Mouse (Mus musculus) embryonic facial prominence, embryonic 14.5 days (tissue): ENCODE results near the gene Zfp82. TPM values are rescaled to one million over a fixed set of nuclear protein-coding genes. Genes with fewer than 3 reads are reported as not detected.

Source experiments
- ATAC-seq: fragments of 200-750 bp; cut with Nextera tagmentation; 2 replicates; pipeline ENCODE4 v1.8.0; 2017; ENCODE audit warnings: low read depth, moderate number of reproducible peaks, moderate TSS enrichment
- DNase-seq: peaks from one replicate; pipeline ENCODE4 v3.0.0-alpha.2; 2015; ENCODE audit warnings: low spot score
- H3K27ac ChIP-seq: fragments of 300-500 bp; sonication (generic); replicated peaks from 2 replicates; pipeline ENCODE4 v1.5.1; 2014; ENCODE audit warnings: low read depth, mild to moderate bottlenecking, low read length, moderate library complexity
- H3K27me3 ChIP-seq: fragments of 300-500 bp; sonication (generic); replicated peaks from 2 replicates; pipeline ENCODE4 v1.6.1; 2014; ENCODE audit warnings: low read length; ENCODE audit not compliant: control insufficient read depth, insufficient read depth
- H3K36me3 ChIP-seq: fragments of 300-500 bp; sonication (generic); 2 replicates; pipeline ENCODE4 v1.6.1; 2014; ENCODE audit warnings: low read length, mixed read lengths; ENCODE audit not compliant: control insufficient read depth, insufficient read depth
- H3K4me1 ChIP-seq: fragments of 300-500 bp; sonication (generic); 2 replicates; pipeline ENCODE4 v1.6.1; 2014; ENCODE audit warnings: antibody characterized with exemption, low read length; ENCODE audit not compliant: control insufficient read depth, insufficient read depth
- H3K4me2 ChIP-seq: fragments of 300-500 bp; sonication (generic); 2 replicates; pipeline ENCODE4 v1.6.1; 2014; ENCODE audit warnings: low read depth, mild to moderate bottlenecking, low read length, moderate library complexity, mixed read lengths
- H3K4me3 ChIP-seq: fragments of 300-500 bp; sonication (generic); 2 replicates; pipeline ENCODE4 v1.5.1; 2014; ENCODE audit warnings: low read depth, mild to moderate bottlenecking, low read length
- H3K9ac ChIP-seq: fragments of 300-500 bp; sonication (generic); 2 replicates; pipeline ENCODE4 v1.6.1; 2014; ENCODE audit warnings: low read depth, mild to moderate bottlenecking, low read length, moderate library complexity, mixed read lengths
- H3K9me3 ChIP-seq: fragments of 300-500 bp; sonication (generic); 2 replicates; pipeline ENCODE4 v1.6.1; 2016; ENCODE audit warnings: low read length; ENCODE audit not compliant: control insufficient read depth
- WGBS: fragments of 180-500 bp; shearing (Covaris S2); extraction: QIAGEN DNeasy Blood & Tissue Kit; methylation state at CpG from one replicate; pipeline ENCODE4 v1.1.7; 2014; 5-methylcytosine and 5-hydroxymethylcytosine counted together
- microRNA-seq: library from miRNA; unstranded; fragments of <30 nt; microRNA quantifications from one replicate; pipeline ENCODE4, GENCODE M21; 2016; ENCODE audit warnings: borderline number of aligned reads
- polyA plus RNA-seq: library from polyadenylated mRNA; unstranded; fragments of >200 nt; fragmentation: Nextera tagmentation; extraction: Ambion mirVana; gene quantifications from 2 replicates; pipeline ENCODE4 v1.2.1, GENCODE M21; 2014

Gene Zfp82
- polyA plus RNA-seq, 1 experiment from 2014 or later, result 7.0 TPM

DNA sequence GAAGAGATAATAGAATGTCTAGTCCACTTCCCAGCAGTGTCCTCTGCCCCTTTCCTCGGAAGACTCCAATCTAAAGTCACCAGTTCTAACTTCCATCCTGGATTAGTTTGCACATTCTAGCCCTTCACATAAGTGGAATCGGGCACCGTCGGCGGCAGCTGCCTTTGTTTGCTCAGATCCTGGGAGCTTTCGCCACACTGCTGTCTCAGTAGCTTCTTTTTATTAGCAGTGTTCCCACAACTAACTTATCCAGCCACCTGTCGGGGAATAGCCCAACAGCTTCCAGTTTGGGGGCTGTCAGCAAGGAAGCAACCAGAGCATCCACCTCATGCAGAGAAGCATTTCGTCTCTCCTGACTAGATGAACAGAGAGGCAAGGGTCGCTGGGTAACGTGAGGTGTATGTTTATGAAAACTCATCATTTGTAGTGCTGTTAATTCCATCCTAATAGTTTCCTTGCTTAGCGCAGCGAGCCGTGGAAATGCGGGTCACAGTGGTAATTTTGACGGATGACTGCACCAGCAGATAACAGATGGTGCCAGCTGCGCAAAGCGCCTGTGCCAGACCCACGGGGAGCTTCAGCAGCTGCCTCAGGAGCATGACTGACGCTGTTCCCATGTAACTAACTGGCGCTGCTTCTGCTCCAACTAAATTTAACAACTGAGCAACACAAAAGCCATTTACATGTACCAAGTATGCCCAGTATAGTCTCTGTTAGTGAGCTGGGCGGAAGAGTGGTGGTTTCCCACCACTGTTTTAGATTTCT, 63.2 kb downstream of the Zfp82 start:
- peak overlapping the region; percentile 77 for H3K27ac ChIP-seq
- peak; percentile 76 for ATAC-seq
- WGBS, result 60% methylated on average over 21 of the region's 21 CpGs

DNA sequence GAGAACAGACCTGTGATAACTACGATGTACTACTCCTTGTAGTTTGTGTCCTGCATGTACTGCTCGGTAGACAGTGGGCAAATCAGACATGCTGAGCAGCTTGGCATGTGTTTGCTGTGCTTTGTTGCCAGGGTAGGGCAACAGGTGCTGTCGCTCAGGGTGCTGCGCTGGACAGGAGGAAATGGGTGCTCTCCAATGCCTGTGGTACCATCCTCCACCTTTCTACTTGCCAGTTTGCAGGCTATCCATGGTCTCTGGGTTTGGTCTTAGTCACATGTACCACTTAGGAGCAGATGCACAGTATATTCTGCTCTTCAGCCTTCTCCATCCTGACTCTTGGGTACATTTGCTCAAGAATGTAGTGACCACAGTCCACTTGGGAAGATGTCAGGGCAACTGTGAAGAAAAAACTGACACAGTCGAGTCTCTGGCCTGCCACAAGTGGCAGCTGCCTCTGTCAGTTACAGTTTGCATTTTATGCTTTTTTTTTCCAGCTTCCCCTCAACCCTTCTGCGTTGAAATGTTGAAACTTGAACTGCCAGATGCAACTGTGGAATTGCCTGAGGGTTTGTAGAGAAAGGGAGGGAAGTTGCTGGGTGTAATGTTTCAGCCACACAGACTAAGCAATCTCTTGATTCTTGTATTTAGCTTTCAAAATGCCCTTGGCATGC, 64.5 kb downstream of the Zfp82 start:
- peaks cover 34% of the 10 kb centered on the region; the same call in 1 of the 2 replicates for H3K36me3 ChIP-seq
- DNase-seq (peak; percentile 93), ATAC-seq (peak; percentile 46)
- no peaks in the 10 kb centered on the region for H3K27me3 ChIP-seq
- H3K27ac ChIP-seq, result peak overlapping the region; percentile 77
- H3K9ac ChIP-seq, result no peak overlapping the region
- WGBS, result 27% methylated on average over 4 of the region's 6 CpGs
- H3K4me2 ChIP-seq, result no peak overlapping the region
- H3K9me3 ChIP-seq, result no peaks in the 10 kb centered on the region
- H3K4me1 ChIP-seq, result peaks cover 19% of the 10 kb centered on the region
- no peak overlapping the region for H3K4me3 ChIP-seq

More for the DNA sequence above, 63.2 kb downstream of the Zfp82 start:
- DNase-seq, result peak; percentile 91
- H3K36me3 ChIP-seq, result peaks cover 37% of the 10 kb centered on the region
- no peak overlapping the region for H3K4me3 ChIP-seq
- H3K4me2 ChIP-seq, result no peak overlapping the region; the same call in 1 of the 2 replicates
- H3K9ac ChIP-seq, result no peak overlapping the region
- H3K27me3 ChIP-seq, result no peaks in the 10 kb centered on the region
- no peaks in the 10 kb centered on the region for H3K9me3 ChIP-seq
- peaks cover 19% of the 10 kb centered on the region for H3K4me1 ChIP-seq

DNA sequence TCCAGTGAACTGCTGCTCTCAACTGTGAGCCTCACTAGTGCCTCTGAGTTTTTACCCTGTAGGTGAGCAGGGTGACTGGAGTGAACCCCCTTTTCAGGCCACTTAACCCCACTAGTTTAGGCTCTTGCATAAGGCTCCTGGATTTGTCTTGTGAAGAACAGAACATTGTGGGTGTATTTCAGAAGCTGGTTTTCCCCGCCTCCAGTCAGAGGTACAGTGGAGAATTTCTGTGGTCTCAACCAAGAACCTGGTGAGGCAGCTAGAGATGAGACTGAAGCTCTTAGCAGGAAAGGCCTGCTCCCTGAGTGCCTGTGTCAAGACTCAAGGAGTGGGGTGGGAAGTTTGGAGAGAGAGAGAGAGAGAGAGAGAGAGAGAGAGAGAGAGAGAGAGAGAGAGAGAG, 65.1 kb downstream of the Zfp82 start:
- no peak for DNase-seq
- H3K9ac ChIP-seq, result no peak overlapping the region
- ATAC-seq, result no peak
- WGBS, result 93% methylated on average over 1 of the region's 1 CpGs
- peak overlapping the region; percentile 77 for H3K27ac ChIP-seq
- no peak overlapping the region for H3K4me3 ChIP-seq
- H3K9me3 ChIP-seq, result no peaks in the 10 kb centered on the region
- peaks cover 19% of the 10 kb centered on the region for H3K4me1 ChIP-seq
- no peaks in the 10 kb centered on the region for H3K27me3 ChIP-seq
- no peak overlapping the region for H3K4me2 ChIP-seq
- peaks cover 37% of the 10 kb centered on the region for H3K36me3 ChIP-seq

Small RNA genes lying within 50 kb of the gene (microRNA-seq; reads per million reads assigned to microRNA genes)
- not detected for gene Gm23368

Other genes starting within 250 kb of the Zfp82 start
- 3.6 and 4.4 TPM in 2 replicates for gene Zfp940, start 219.2 kb downstream of the Zfp82 start, polyA plus RNA-seq
- 6.4 and 7.1 TPM in 2 replicates for gene Zfp420, start 212.9 kb downstream of the Zfp82 start, polyA plus RNA-seq
- 12.0 and 13.7 TPM in 2 replicates for gene Zfp27, start 166.3 kb downstream of the Zfp82 start, polyA plus RNA-seq
- gene Zfp383, start 164.7 kb downstream of the Zfp82 start, polyA plus RNA-seq, result 9.9 and 10.1 TPM in 2 replicates
- 8.9 and 10.3 TPM in 2 replicates for gene Zfp74, start 118.8 kb downstream of the Zfp82 start, polyA plus RNA-seq
- gene Zfp568, start 88.9 kb downstream of the Zfp82 start, polyA plus RNA-seq, result 29.5 and 29.9 TPM in 2 replicates
- gene Zfp14, start 21.5 kb downstream of the Zfp82 start, polyA plus RNA-seq, result 4.4 and 6.4 TPM in 2 replicates
- gene Gm26920, start 17.5 kb upstream of the Zfp82 start, polyA plus RNA-seq, result 1.4 and 2.5 TPM in 2 replicates
- 7.9 and 11.2 TPM in 2 replicates for gene Zfp566, start 17.6 kb upstream of the Zfp82 start, polyA plus RNA-seq
- 136 and 141 TPM in 2 replicates for gene Zfp260, start 21.9 kb upstream of the Zfp82 start, polyA plus RNA-seq
- 5.8 and 6.5 TPM in 2 replicates for gene Zfp382, start 49.0 kb upstream of the Zfp82 start, polyA plus RNA-seq
- 18.1 and 18.4 TPM in 2 replicates for gene Zfp146, start 96.8 kb upstream of the Zfp82 start, polyA plus RNA-seq
- gene Cox7a1, start 111.2 kb upstream of the Zfp82 start, polyA plus RNA-seq, result 7.4 and 17.0 TPM in 2 replicates
- 96.4 and 107 TPM in 2 replicates for gene Capns1, start 125.9 kb upstream of the Zfp82 start, polyA plus RNA-seq
- gene Polr2i, start 159.0 kb upstream of the Zfp82 start, polyA plus RNA-seq, result 172 and 180 TPM in 2 replicates
- 166 and 169 TPM in 2 replicates for gene Tbcb, start 159.4 kb upstream of the Zfp82 start, polyA plus RNA-seq
- 1.1 and 1.4 TPM in 2 replicates for gene Ovol3, start 162.8 kb upstream of the Zfp82 start, polyA plus RNA-seq
- 0.22 and 0.28 TPM in 2 replicates for gene Thap8, start 207.2 kb upstream of the Zfp82 start, polyA plus RNA-seq
- gene Wdr62, start 207.5 kb upstream of the Zfp82 start, polyA plus RNA-seq, result 7.5 and 7.7 TPM in 2 replicates
- gene Clip3, start 218.8 kb upstream of the Zfp82 start, polyA plus RNA-seq, result 51.8 and 58.1 TPM in 2 replicates
- gene Alkbh6, start 235.8 kb upstream of the Zfp82 start, polyA plus RNA-seq, result 69.4 and 72.3 TPM in 2 replicates
- gene Syne4, start 241.9 kb upstream of the Zfp82 start, polyA plus RNA-seq, result 25.4 and 35.4 TPM in 2 replicates
- gene E130208F15Rik, start 248.8 kb upstream of the Zfp82 start, polyA plus RNA-seq, result not detected in 2 replicates